Comparison of ENCODE assay signal across 21 mouse cellular contexts in genomic region chr6:72202732-72203131, GRCm38 (mm10). TPM values are rescaled to one million over a fixed set of nuclear protein-coding genes. Genes with fewer than 3 reads are reported as not detected.
"Had no signal": no experiment of that assay in that cellular context is flagged by ENCODE, and none has a peak within 500 bp of the region (broad histone marks: within the 10 kb centered on the region; RNA-seq: fewer than 3 reads in every experiment).

No protein-coding gene starts in this region.

- H3K36me3 ChIP-seq: liver, embryonic 12.5 days had no signal

- H3K27me3 ChIP-seq: heart, embryonic 15.5 days; hindbrain, embryonic 12.5 days; kidney, embryonic 15.5 days; limb, embryonic 13.5 days; limb, embryonic 15.5 days had no signal

- H3K27ac ChIP-seq: heart, embryonic 13.5 days; heart, embryonic 15.5 days; hindbrain, embryonic 12.5 days; hindbrain, embryonic 14.5 days; hindbrain, postnatal 0 days; kidney, embryonic 15.5 days; kidney, postnatal 0 days; left cerebral cortex, adult 2 months; limb, embryonic 13.5 days; limb, embryonic 15.5 days; liver, embryonic 12.5 days; liver, embryonic 14.5 days had no signal

- H3K4me3 ChIP-seq: heart, embryonic 13.5 days; heart, embryonic 15.5 days; hindbrain, embryonic 12.5 days; kidney, embryonic 15.5 days; left cerebral cortex, adult 2 months; limb, embryonic 13.5 days; limb, embryonic 15.5 days; liver, embryonic 12.5 days had no signal

- H3K9ac ChIP-seq: heart, embryonic 13.5 days; heart, embryonic 15.5 days; hindbrain, embryonic 12.5 days; hindbrain, embryonic 14.5 days; kidney, embryonic 15.5 days; limb, embryonic 13.5 days; limb, embryonic 15.5 days; liver, embryonic 12.5 days; liver, embryonic 14.5 days had no signal

- H3K4me2 ChIP-seq: heart, embryonic 11.5 days; heart, embryonic 13.5 days; heart, embryonic 15.5 days; hindbrain, embryonic 12.5 days; hindbrain, embryonic 14.5 days; kidney, embryonic 15.5 days; limb, embryonic 13.5 days; limb, embryonic 15.5 days; liver, embryonic 12.5 days had no signal

- DNase-seq: gastrocnemius, postnatal 10 days; gastrocnemius, postnatal 25 days; heart, postnatal 14 days; kidney, adult 11 months; layer of hippocampus, adult 9-11 months; layer of hippocampus, postnatal 36 days had no signal

- ATAC-seq: hindbrain, postnatal 0 days; intestine, embryonic 16.5 days; liver, embryonic 12.5 days had no signal

- H3K9me3 ChIP-seq: heart, embryonic 13.5 days; heart, embryonic 15.5 days; hindbrain, embryonic 12.5 days; kidney, embryonic 15.5 days; limb, embryonic 13.5 days; limb, embryonic 15.5 days; liver, embryonic 12.5 days had no signal

RNA-seq across cellular contexts. Expression of gene Atoh8, which starts 32.6 kb away (rescaled TPM):
- total RNA-seq: hematopoietic stem cell, adult 5-6 weeks had no signal
